Mouse (Mus musculus) brain, embryonic 18.5 days (tissue): ENCODE results near the gene Cyp11a1.

ENCODE experiments used
- DNase-seq: peaks from one replicate; pipeline ENCODE4 v3.0.0-alpha.2; 2012; ENCODE audit warnings: low read depth, low spot score

Cyp11a1 gene

GRCm38 (mm10) chr9:57972776-57973439 lies 33.3 kb upstream of the Cyp11a1 start:
- DNase-seq: no peak

GRCm38 (mm10) chr9:57973440-57974066 lies 32.7 kb upstream of the Cyp11a1 start:
- no peak for DNase-seq

- no peak for DNase-seq
These were observed 32.0 kb upstream of the Cyp11a1 start for GRCm38 (mm10) chr9:57974221-57974620.

GRCm38 (mm10) chr9:57975200-57975821 lies 30.9 kb upstream of the Cyp11a1 start:
- no peak for DNase-seq

- DNase-seq: no peak
These were observed 28.2 kb upstream of the Cyp11a1 start for GRCm38 (mm10) chr9:57978025-57978424.

- DNase-seq: no peak
These were observed 27.4 kb upstream of the Cyp11a1 start for GRCm38 (mm10) chr9:57978858-57979257.

GRCm38 (mm10) chr9:57980570-57980969 lies 25.6 kb upstream of the Cyp11a1 start:
- no peak for DNase-seq

- DNase-seq: no peak
These were observed 20.9 kb upstream of the Cyp11a1 start for GRCm38 (mm10) chr9:57985304-57985703.

- DNase-seq: no peak
These were observed 19.9 kb upstream of the Cyp11a1 start for GRCm38 (mm10) chr9:57986293-57986692.

- no peak for DNase-seq
These were observed 18.1 kb upstream of the Cyp11a1 start for GRCm38 (mm10) chr9:57988098-57988497.

- DNase-seq: no peak
These were observed 16.9 kb upstream of the Cyp11a1 start for GRCm38 (mm10) chr9:57989309-57989708.

- DNase-seq: no peak
These were observed 15.6 kb upstream of the Cyp11a1 start for GRCm38 (mm10) chr9:57990438-57991110.

- no peak for DNase-seq
These were observed 14.2 kb upstream of the Cyp11a1 start for GRCm38 (mm10) chr9:57992060-57992459.

- DNase-seq: no peak
These were observed 13.2 kb upstream of the Cyp11a1 start for GRCm38 (mm10) chr9:57992781-57993591.

GRCm38 (mm10) chr9:57995282-57995681 lies 10.9 kb upstream of the Cyp11a1 start:
- no peak for DNase-seq

- DNase-seq: no peak
These were observed 8.6 kb upstream of the Cyp11a1 start for GRCm38 (mm10) chr9:57997511-57998031.

- no peak for DNase-seq
These were observed 8.1 kb upstream of the Cyp11a1 start for GRCm38 (mm10) chr9:57998032-57998659.

- DNase-seq: no peak
These were observed 7.5 kb upstream of the Cyp11a1 start for GRCm38 (mm10) chr9:57998685-57999084.

GRCm38 (mm10) chr9:57999676-58000075 lies 6.5 kb upstream of the Cyp11a1 start:
- DNase-seq: no peak

GRCm38 (mm10) chr9:58003272-58003671 lies 2.9 kb upstream of the Cyp11a1 start:
- no peak for DNase-seq
